In genomic region chr13:92675897-92676584, GRCm38 (mm10) we compare ENCODE assay signal across 8 mouse cellular contexts.
DNase-seq lines count a peak whose midpoint lies in the region; ATAC-seq and TF ChIP-seq lines count a peak whose summit lies in the region.

No protein-coding gene starts in this region.

- TF ChIP-seq CTCF in midbrain, postnatal 0 days (IDR thresholded peaks at IDR 0.05): no peak

- H3K9me3 ChIP-seq in midbrain, embryonic 11.5 days (ENCODE audit: control insufficient read depth, low read length): no peaks in the 10 kb centered on the region
- H3K9me3 ChIP-seq in midbrain, postnatal 0 days (ENCODE audit: low read length): no peaks in the 10 kb centered on the region
- no peaks in the 10 kb centered on the region for H3K9me3 ChIP-seq in heart, embryonic 14.5 days (ENCODE audit: control insufficient read depth, low read length)
- no peaks in the 10 kb centered on the region for H3K9me3 ChIP-seq in stomach, embryonic 14.5 days (ENCODE audit: control insufficient read depth, low read depth, low read length)
- no peaks in the 10 kb centered on the region for H3K9me3 ChIP-seq in forebrain, embryonic 11.5 days (ENCODE audit: control insufficient read depth, low read length)

- H3K4me1 ChIP-seq in midbrain, embryonic 11.5 days (ENCODE audit: control insufficient read depth, insufficient read depth, low read length): no peaks in the 10 kb centered on the region
- H3K4me1 ChIP-seq in midbrain, postnatal 0 days (ENCODE audit: insufficient read depth, low read length): no peaks in the 10 kb centered on the region
- peaks cover 13 to 21% of the 10 kb centered on the region in 2 experiments for H3K4me1 ChIP-seq in heart, embryonic 14.5 days (ENCODE audit: control insufficient read depth in 2 of 2, insufficient read depth in 2 of 2, low read length in 2 of 2)
- peaks cover 40% of the 10 kb centered on the region for H3K4me1 ChIP-seq in stomach, embryonic 14.5 days (ENCODE audit: control insufficient read depth, insufficient read depth, low read length)
- H3K4me1 ChIP-seq in forebrain, embryonic 11.5 days (replicated peaks; ENCODE audit: control insufficient read depth, insufficient read depth, low read length): no peaks in the 10 kb centered on the region

- peak; percentile 13 for DNase-seq in CD4-positive, CD25-positive, alpha-beta regulatory T cell, adult 2 months (ENCODE audit: low read depth, low spot score)
- peak; percentile 51 for DNase-seq in midbrain, embryonic 11.5 days (ENCODE audit: low spot score, missing footprints)
- DNase-seq in midbrain, postnatal 0 days (ENCODE audit: low spot score): no peak
- DNase-seq in B cell, adult 2 months: no peak
- DNase-seq in forebrain, embryonic 11.5 days (ENCODE audit: low spot score): no peak

- H3K36me3 ChIP-seq in midbrain, embryonic 11.5 days (ENCODE audit: control insufficient read depth, insufficient read depth, low read length): no peaks in the 10 kb centered on the region
- no peaks in the 10 kb centered on the region for H3K36me3 ChIP-seq in midbrain, postnatal 0 days (ENCODE audit: insufficient read depth, low read length)
- no peaks in the 10 kb centered on the region for H3K36me3 ChIP-seq in heart, embryonic 14.5 days (ENCODE audit: control insufficient read depth, insufficient read depth, low read length)
- H3K36me3 ChIP-seq in stomach, embryonic 14.5 days (ENCODE audit: control insufficient read depth, insufficient read depth, low read length): no peaks in the 10 kb centered on the region
- H3K36me3 ChIP-seq in forebrain, embryonic 11.5 days (ENCODE audit: control insufficient read depth, insufficient read depth, low read length): no peaks in the 10 kb centered on the region

- WGBS in midbrain, embryonic 11.5 days: 81% methylated on average over 11 of the region's 11 CpGs
- 71% methylated on average over 11 of the region's 11 CpGs for WGBS in midbrain, postnatal 0 days
- WGBS in heart, embryonic 14.5 days: 48% methylated on average over 11 of the region's 11 CpGs
- WGBS in stomach, embryonic 14.5 days: 55% methylated on average over 11 of the region's 11 CpGs
- 84% methylated on average over 11 of the region's 11 CpGs for WGBS in forebrain, embryonic 11.5 days

- no peak overlapping the region for H3K4me2 ChIP-seq in midbrain, embryonic 11.5 days
- H3K4me2 ChIP-seq in midbrain, postnatal 0 days (ENCODE audit: low read depth, low read length, poor library complexity, severe bottlenecking): no peak overlapping the region
- peak overlapping the region; percentile 36; the same call in 1 of the 2 replicates for H3K4me2 ChIP-seq in heart, embryonic 14.5 days (ENCODE audit: low read length)
- H3K4me2 ChIP-seq in stomach, embryonic 14.5 days (replicated peaks; ENCODE audit: low read depth, low read length): no peak overlapping the region
- no peak overlapping the region for H3K4me2 ChIP-seq in forebrain, embryonic 11.5 days (ENCODE audit: low read depth, low read length, severe bottlenecking)

- no peak overlapping the region for H3K27ac ChIP-seq in midbrain, embryonic 11.5 days (ENCODE audit: low read depth, low read length)
- no peak overlapping the region for H3K27ac ChIP-seq in midbrain, postnatal 0 days (ENCODE audit: low read depth, low read length)
- H3K27ac ChIP-seq in heart, embryonic 14.5 days (replicated peaks in 1 of 2; ENCODE audit: control insufficient read depth in 1 of 2, insufficient read depth in 1 of 2, low read depth in 2 of 2, low read length in 2 of 2): peak overlapping the region in 1 of 2 experiments; percentile 18; a peak in 3 of 4 replicates
- H3K27ac ChIP-seq in stomach, embryonic 14.5 days (ENCODE audit: low read length): no peak overlapping the region
- no peak overlapping the region for H3K27ac ChIP-seq in forebrain, embryonic 11.5 days (ENCODE audit: low read depth, low read length)

- no peaks in the 10 kb centered on the region for H3K27me3 ChIP-seq in midbrain, embryonic 11.5 days (ENCODE audit: control insufficient read depth, insufficient read depth, low read length)
- H3K27me3 ChIP-seq in midbrain, postnatal 0 days (ENCODE audit: insufficient read depth, low read length): no peaks in the 10 kb centered on the region
- no peaks in the 10 kb centered on the region for H3K27me3 ChIP-seq in heart, embryonic 14.5 days (ENCODE audit: control insufficient read depth, insufficient read depth, low read length)
- H3K27me3 ChIP-seq in stomach, embryonic 14.5 days (ENCODE audit: control insufficient read depth, insufficient read depth, low read length): no peaks in the 10 kb centered on the region
- H3K27me3 ChIP-seq in forebrain, embryonic 11.5 days (ENCODE audit: control insufficient read depth, insufficient read depth, low read length): no peaks in the 10 kb centered on the region

- no peak overlapping the region for H3K4me3 ChIP-seq in midbrain, embryonic 11.5 days (ENCODE audit: low read depth, low read length)
- no peak overlapping the region for H3K4me3 ChIP-seq in midbrain, postnatal 0 days (ENCODE audit: low read depth, low read length)
- H3K4me3 ChIP-seq in heart, embryonic 14.5 days (ENCODE audit: control insufficient read depth in 1 of 2, insufficient read depth in 1 of 2, low read depth in 1 of 2, low read length in 2 of 2): no peak overlapping the region
- H3K4me3 ChIP-seq in stomach, embryonic 14.5 days (ENCODE audit: low read depth, low read length): no peak overlapping the region
- no peak overlapping the region for H3K4me3 ChIP-seq in forebrain, embryonic 11.5 days (ENCODE audit: low read depth, low read length)

- ATAC-seq in CD4-positive, CD25-positive, alpha-beta regulatory T cell, adult 4 months: no peak
- ATAC-seq in midbrain, embryonic 11.5 days (ENCODE audit: low FRiP score): no peak
- no peak; the same call in 1 of the 2 replicates for ATAC-seq in midbrain, postnatal 0 days (ENCODE audit: low FRiP score)
- ATAC-seq in heart, embryonic 14.5 days (ENCODE audit: insufficient number of reproducible peaks, insufficient read depth, low FRiP score, low read depth): no peak
- ATAC-seq in stomach, embryonic 14.5 days (ENCODE audit: insufficient number of reproducible peaks, insufficient read depth, low FRiP score, low read depth): 0 out of 2 replicates have a peak, but pooled peaks have one; percentile 16
- ATAC-seq in forebrain, embryonic 11.5 days (replicated peaks; ENCODE audit: low FRiP score): no peak

- no peak overlapping the region for H3K9ac ChIP-seq in midbrain, embryonic 11.5 days (ENCODE audit: low read length)
- H3K9ac ChIP-seq in midbrain, postnatal 0 days (replicated peaks; ENCODE audit: low read length, poor library complexity, severe bottlenecking): no peak overlapping the region
- H3K9ac ChIP-seq in heart, embryonic 14.5 days (ENCODE audit: low read length): no peak overlapping the region; the same call in 1 of the 2 replicates
- no peak overlapping the region for H3K9ac ChIP-seq in stomach, embryonic 14.5 days (replicated peaks; ENCODE audit: low read depth, low read length)
- H3K9ac ChIP-seq in forebrain, embryonic 11.5 days (ENCODE audit: low read length): no peak overlapping the region

Comparison
In these comparisons a context has a peak if more than half of its experiments do, and no peak if none do; other contexts are left out.
1. DNase-seq: peak in CD4-positive, CD25-positive, alpha-beta regulatory T cell, adult 2 months (single experiment) and midbrain, embryonic 11.5 days (single experiment); none in midbrain, postnatal 0 days (single experiment), B cell, adult 2 months (0 of 2) and forebrain, embryonic 11.5 days (single experiment).